Mouse (Mus musculus) liver, postnatal 0 days (tissue): ENCODE data around the gene Pde9a. TPM values are rescaled to one million over a fixed set of nuclear protein-coding genes. Genes with fewer than 3 reads are reported as not detected.

ENCODE experiments used
- ATAC-seq: fragments of 200-750 bp; cut with Nextera tagmentation; 2 replicates; pipeline ENCODE4 v1.8.0; 2017; ENCODE audit warnings: mild to moderate bottlenecking, moderate library complexity
- DNase-seq: peaks from one replicate; pipeline ENCODE4 v3.0.0-alpha.2; 2016
- H3K27ac ChIP-seq: fragments of 300-500 bp; sonication (generic); 2 replicates; pipeline ENCODE4 v1.5.1; 2014; ENCODE audit warnings: antibody characterized with exemption, moderate library complexity, mild to moderate bottlenecking, low read depth
- H3K27me3 ChIP-seq: fragments of 300-500 bp; sonication (generic); 2 replicates; pipeline ENCODE4 v1.6.1; 2014; ENCODE audit warnings: low read length, control low read depth, mixed read lengths; ENCODE audit not compliant: insufficient read depth
- H3K36me3 ChIP-seq: fragments of 300-500 bp; sonication (generic); replicated peaks from 2 replicates; pipeline ENCODE4 v1.6.1; 2014; ENCODE audit warnings: mild to moderate bottlenecking, control low read depth, low read length, moderate library complexity, mixed read lengths; ENCODE audit not compliant: insufficient read depth
- H3K4me1 ChIP-seq: fragments of 300-500 bp; sonication (generic); 2 replicates; pipeline ENCODE4 v1.6.1; 2014; ENCODE audit warnings: antibody characterized with exemption, mild to moderate bottlenecking, control low read depth; ENCODE audit not compliant: insufficient read depth
- H3K4me2 ChIP-seq: fragments of 300-500 bp; sonication (generic); 2 replicates; pipeline ENCODE4 v1.6.1; 2014; ENCODE audit warnings: low read depth, mild to moderate bottlenecking, low read length, moderate library complexity, mixed read lengths
- H3K4me3 ChIP-seq: fragments of 300-500 bp; sonication (generic); 2 replicates; pipeline ENCODE4 v1.5.1; 2014; ENCODE audit warnings: low read depth, low read length
- H3K9ac ChIP-seq: fragments of 300-500 bp; sonication (generic); replicated peaks from 2 replicates; pipeline ENCODE4 v1.6.1; 2014; ENCODE audit warnings: mild to moderate bottlenecking, moderate library complexity
- H3K9me3 ChIP-seq: fragments of 300-500 bp; sonication (generic); 2 replicates; pipeline ENCODE4 v1.6.1; 2016; ENCODE audit warnings: mild to moderate bottlenecking, control low read depth, low read length, mixed read lengths
- CTCF ChIP-seq: sonication (generic); IDR thresholded peaks from 2 replicates; pipeline ENCODE4 v1.5.1; 2016; ENCODE audit warnings: antibody characterized with exemption, low read depth
- EP300 ChIP-seq: IDR thresholded peaks from 2 replicates; pipeline ENCODE4 v1.6.1; 2016; ENCODE audit warnings: antibody characterized with exemption, low read depth, mild to moderate bottlenecking
- WGBS: fragments of 180-500 bp; shearing (Covaris S2); extraction: QIAGEN DNeasy Blood & Tissue Kit; methylation state at CpG from one replicate; pipeline ENCODE4 v1.1.7; 2014; ENCODE audit not compliant: insufficient replicate concordance; 5-methylcytosine and 5-hydroxymethylcytosine counted together
- polyA plus RNA-seq: library from polyadenylated mRNA; unstranded; fragments of >200 nt; fragmentation: Nextera tagmentation; extraction: Ambion mirVana; gene quantifications from 2 replicates; pipeline ENCODE4 v1.2.1, GENCODE M21; 2015

Gene Pde9a
- polyA plus RNA-seq, 1 experiment from 2014 or later, result 7.6 TPM

DNA sequence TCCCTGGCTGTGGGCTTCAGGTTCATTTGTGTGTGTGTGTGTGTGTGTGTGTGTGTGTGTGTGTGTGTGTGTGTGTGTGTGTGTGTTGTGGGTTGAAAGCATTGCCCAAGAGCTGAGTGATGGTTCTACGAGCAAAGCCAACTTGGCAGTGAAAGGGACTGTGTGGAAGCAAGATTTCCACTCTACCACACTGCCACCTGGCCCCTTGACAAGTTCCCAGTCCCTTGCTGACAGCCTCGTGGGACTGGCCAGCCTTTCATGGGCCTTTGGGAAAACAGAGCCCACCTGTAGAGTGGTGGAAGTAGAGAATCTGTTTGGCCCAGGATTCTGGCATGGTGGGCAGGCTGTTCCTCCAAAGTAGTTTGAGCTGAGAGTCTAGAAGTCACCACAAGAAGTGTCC lies 7.8 kb downstream of the Pde9a start:
- H3K9me3 ChIP-seq, result no peaks in the 10 kb centered on the region
- WGBS, result 46% methylated on average over 2 of the region's 2 CpGs
- peaks cover 4% of the 10 kb centered on the region for H3K4me1 ChIP-seq
- H3K27me3 ChIP-seq, result no peaks in the 10 kb centered on the region
- H3K27ac ChIP-seq, result no peak overlapping the region
- H3K36me3 ChIP-seq, result no peaks in the 10 kb centered on the region
- no peak overlapping the region for H3K4me3 ChIP-seq
- DNase-seq, result no peak
- no peak for TF ChIP-seq EP300
- no peak for TF ChIP-seq CTCF
- no peak overlapping the region for H3K9ac ChIP-seq
- H3K4me2 ChIP-seq, result no peak overlapping the region
- ATAC-seq, result no peak

DNA sequence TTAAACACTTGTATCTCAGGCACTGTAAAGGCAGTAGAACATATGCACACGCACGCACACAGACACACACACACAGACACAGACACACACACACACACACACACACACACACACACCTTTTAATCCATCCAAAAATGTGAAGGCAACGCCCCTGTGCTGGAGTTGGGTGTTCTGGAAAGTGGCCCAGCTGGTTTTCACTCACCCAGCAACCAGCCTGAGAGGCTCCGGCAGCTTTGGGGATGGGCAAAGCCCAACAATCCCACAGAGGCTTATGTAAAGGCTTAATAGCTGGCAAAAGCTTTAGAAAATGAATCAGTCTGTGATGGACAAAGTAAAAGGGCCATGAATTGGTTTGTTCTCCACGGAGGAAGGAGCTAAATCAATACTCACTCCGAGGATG lies 14.3 kb downstream of the Pde9a start:
- DNase-seq, result no peak

DNA sequence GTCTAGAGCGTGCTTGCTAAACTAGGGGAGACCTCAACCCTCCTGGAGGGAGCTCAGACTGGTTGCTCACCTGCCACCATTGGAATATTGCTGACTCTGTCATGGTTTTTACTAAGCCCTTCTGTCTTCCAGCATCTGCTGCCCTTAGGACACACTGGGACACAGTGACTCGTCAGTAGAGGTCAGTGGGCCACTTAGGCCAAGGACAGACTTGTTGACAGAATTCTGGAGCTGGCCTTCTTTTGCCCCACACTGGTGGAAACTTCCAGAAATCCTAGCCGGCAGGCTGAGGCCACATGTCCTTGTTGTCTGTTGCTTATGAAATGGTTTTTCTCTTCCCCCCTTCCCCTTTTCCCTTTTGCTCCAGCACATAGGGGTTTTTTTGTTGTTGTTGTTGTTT lies 15.2 kb downstream of the Pde9a start:
- H3K4me2 ChIP-seq, result no peak overlapping the region
- H3K4me1 ChIP-seq, result no peaks in the 10 kb centered on the region
- no peaks in the 10 kb centered on the region for H3K9me3 ChIP-seq
- TF ChIP-seq EP300 (no peak), CTCF (no peak)
- H3K4me3 ChIP-seq, result no peak overlapping the region
- ATAC-seq (no peak), DNase-seq (no peak)
- 70% methylated on average over 3 of the region's 3 CpGs for WGBS
- H3K36me3 ChIP-seq, result no peaks in the 10 kb centered on the region
- no peak overlapping the region for H3K27ac ChIP-seq
- H3K9ac ChIP-seq, result no peak overlapping the region
- H3K27me3 ChIP-seq, result no peaks in the 10 kb centered on the region

More for the DNA sequence above, 14.3 kb downstream of the Pde9a start:
- Histone ChIP-seq H3K4me2 (no peak overlapping the region), H3K4me3 (no peak overlapping the region), H3K36me3 (no peaks in the 10 kb centered on the region), H3K27me3 (no peaks in the 10 kb centered on the region), H3K9ac (no peak overlapping the region), H3K9me3 (no peaks in the 10 kb centered on the region), H3K27ac (no peak overlapping the region), H3K4me1 (no peaks in the 10 kb centered on the region)
- TF ChIP-seq CTCF (no peak), EP300 (no peak)
- WGBS, result 83% methylated on average over 6 of the region's 6 CpGs
- no peak for ATAC-seq

DNA sequence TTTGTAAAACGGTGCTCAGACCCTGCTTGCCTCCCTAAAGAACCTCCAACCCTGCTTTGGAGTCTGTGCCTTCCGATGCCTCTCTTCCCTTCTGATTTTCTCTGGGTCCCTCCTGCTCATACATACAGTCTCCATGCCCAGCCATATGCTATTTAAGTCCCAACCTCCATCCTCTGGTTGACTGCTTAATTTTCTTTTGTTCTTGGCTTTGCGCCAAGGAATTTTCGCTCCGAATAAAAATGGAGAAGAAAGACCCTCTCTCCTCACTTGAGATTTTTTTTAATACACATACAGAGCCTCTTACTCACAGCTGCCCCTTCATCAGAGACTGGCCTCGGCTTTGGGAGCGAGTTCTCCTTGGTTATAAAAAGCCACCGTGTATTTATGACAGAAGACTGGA lies 16.7 kb downstream of the Pde9a start:
- no peak overlapping the region for H3K4me3 ChIP-seq
- no peaks in the 10 kb centered on the region for H3K27me3 ChIP-seq
- H3K36me3 ChIP-seq, result no peaks in the 10 kb centered on the region
- no peak overlapping the region for H3K9ac ChIP-seq
- no peaks in the 10 kb centered on the region for H3K9me3 ChIP-seq
- 84% methylated on average over 8 of the region's 8 CpGs for WGBS
- DNase-seq, result no peak
- H3K4me2 ChIP-seq, result no peak overlapping the region
- ATAC-seq, result no peak
- no peaks in the 10 kb centered on the region for H3K4me1 ChIP-seq
- no peak overlapping the region for H3K27ac ChIP-seq
- TF ChIP-seq CTCF (no peak), EP300 (no peak)

DNA sequence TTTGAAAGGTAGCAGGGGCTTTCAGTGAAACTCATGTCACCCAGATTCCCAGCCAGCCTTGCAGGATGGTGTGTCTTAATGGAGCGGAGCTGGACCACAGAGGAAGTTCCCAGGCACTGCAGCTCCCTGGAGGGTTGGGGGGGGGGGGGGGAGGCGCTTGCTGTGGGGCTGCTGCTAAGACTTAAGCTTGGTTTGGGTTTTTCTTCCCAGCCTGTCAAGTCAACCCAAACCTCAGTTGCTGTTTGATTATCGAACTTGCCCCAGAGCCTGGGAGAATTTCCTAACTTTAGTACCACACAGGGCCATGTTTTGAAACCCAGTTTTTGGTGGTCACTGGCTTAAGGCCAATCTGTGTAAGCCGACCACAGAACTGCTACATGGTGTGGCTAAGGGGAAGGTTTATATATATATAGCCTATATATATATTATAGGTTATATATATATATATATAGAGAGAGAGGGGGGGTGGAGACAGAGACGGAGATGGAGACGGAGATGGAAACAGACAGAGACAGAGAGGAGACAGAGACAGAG lies 19.8 kb downstream of the Pde9a start:
- WGBS, result 56% methylated on average over 6 of the region's 6 CpGs
- DNase-seq, result no peak

DNA sequence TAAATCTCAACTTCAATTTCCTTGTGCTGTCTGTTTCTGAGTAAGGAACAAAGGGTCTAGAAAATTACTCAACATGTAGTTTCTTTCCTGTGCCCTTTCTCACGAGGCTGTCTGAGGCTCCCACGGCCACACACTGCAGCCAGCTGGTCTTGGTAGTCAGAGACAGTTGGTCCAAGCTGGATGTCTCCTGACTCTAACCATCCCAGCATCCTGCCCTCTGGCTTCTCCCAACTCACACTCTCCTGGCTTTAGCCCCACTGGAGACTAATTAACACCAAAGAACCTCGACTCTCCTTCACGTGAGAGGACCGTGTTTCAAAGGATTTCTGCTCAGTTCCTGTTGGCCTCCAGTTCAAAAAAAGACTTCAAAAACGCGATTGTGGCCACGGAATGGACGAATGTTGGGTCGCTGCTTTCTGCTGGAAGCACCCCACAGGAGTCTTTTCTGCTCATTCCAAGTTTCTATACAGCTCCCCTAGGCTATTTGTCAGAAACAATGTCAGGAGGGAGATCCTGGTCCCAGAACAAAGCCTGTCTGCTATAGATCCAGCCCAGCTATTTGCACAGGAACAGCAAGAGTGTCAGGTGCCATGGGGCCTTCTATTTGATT lies 23.8 kb downstream of the Pde9a start:
- H3K4me3 ChIP-seq, result no peak overlapping the region
- H3K9me3 ChIP-seq, result no peaks in the 10 kb centered on the region
- no peaks in the 10 kb centered on the region for H3K27me3 ChIP-seq
- DNase-seq (no peak), ATAC-seq (no peak)
- no peak overlapping the region for H3K27ac ChIP-seq
- H3K36me3 ChIP-seq, result no peaks in the 10 kb centered on the region
- no peaks in the 10 kb centered on the region for H3K4me1 ChIP-seq
- 31% methylated on average over 10 of the region's 10 CpGs for WGBS
- no peak overlapping the region for H3K4me2 ChIP-seq
- TF ChIP-seq EP300 (no peak), CTCF (no peak)
- H3K9ac ChIP-seq, result no peak overlapping the region

More for the DNA sequence above, 19.8 kb downstream of the Pde9a start:
- Histone ChIP-seq H3K27ac (no peak overlapping the region), H3K4me3 (no peak overlapping the region), H3K36me3 (no peaks in the 10 kb centered on the region), H3K4me2 (no peak overlapping the region), H3K9me3 (no peaks in the 10 kb centered on the region), H3K4me1 (no peaks in the 10 kb centered on the region), H3K27me3 (no peaks in the 10 kb centered on the region), H3K9ac (no peak overlapping the region)
- TF ChIP-seq CTCF (no peak), EP300 (no peak)
- no peak for ATAC-seq
